Mouse (Mus musculus) gastrocnemius, postnatal 36 days (tissue): ENCODE measurements around the gene Phf10. TPM values are rescaled to one million over a fixed set of nuclear protein-coding genes. Genes with fewer than 3 reads are reported as not detected.
A peak's percentile ranks its signal among the peaks of the same experiment; 100 is the strongest.
"Not testable (repeated sequence)": the region's sequence is repeated elsewhere in the genome, so short reads cannot be mapped to it uniquely, and the experiment has no call there.

Experiments
- DNase-seq, 2 experiments: peaks; one replicate each; pipeline ENCODE4 v3.0.0; 2022
- intact Hi-C: fragments of 180-260 bp; cut with DNase I; formaldehyde crosslinking; loops from one replicate; pipeline ENCODE4 v1.15.1; 2025
- total RNA-seq, 2 experiments: library from RNA; stranded (reverse); gene quantifications; 2 replicates each; pipeline ENCODE4 v1.2.3; 2021

Gene Phf10
- total RNA-seq, 2 experiments from 2014 or later = 43.2 to 46.4 TPM

DNA sequence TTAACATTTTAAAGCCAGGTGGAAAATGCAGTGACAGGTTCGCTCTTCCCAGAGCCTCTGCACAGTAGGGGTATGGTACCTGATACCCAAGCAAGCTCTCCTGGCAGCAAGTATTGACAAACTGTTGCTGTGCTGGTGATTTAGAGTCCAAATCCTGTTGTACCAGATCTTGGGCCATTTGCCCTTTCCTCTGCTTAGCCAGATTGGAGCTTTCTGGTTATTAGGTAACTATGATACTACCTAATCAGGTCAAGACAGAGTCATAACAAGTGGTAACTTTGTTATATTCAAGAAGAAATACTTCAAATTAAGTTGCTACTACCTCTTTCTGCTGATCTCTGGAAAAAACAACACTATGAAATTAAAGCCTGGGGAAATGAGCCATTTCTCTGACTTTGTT is 16.5 kb downstream of the Phf10 start:
- intact Hi-C loops = no loop called here
- DNase-seq = no peak

DNA sequence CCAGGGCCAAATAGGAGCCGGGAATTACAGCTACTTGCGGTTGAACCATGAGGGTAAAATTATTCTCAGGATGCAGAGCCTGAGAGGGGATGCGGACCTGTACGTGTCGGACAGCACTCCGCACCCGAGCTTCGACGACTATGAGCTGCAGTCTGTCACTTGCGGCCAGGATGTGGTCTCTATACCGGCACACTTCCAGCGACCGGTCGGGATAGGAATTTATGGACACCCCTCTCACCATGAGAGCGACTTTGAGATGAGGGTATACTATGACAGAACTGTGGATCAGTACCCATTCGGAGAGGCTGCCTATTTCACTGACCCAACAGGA is 17.4 kb downstream of the Phf10 start:
- DNase-seq = no peak

DNA sequence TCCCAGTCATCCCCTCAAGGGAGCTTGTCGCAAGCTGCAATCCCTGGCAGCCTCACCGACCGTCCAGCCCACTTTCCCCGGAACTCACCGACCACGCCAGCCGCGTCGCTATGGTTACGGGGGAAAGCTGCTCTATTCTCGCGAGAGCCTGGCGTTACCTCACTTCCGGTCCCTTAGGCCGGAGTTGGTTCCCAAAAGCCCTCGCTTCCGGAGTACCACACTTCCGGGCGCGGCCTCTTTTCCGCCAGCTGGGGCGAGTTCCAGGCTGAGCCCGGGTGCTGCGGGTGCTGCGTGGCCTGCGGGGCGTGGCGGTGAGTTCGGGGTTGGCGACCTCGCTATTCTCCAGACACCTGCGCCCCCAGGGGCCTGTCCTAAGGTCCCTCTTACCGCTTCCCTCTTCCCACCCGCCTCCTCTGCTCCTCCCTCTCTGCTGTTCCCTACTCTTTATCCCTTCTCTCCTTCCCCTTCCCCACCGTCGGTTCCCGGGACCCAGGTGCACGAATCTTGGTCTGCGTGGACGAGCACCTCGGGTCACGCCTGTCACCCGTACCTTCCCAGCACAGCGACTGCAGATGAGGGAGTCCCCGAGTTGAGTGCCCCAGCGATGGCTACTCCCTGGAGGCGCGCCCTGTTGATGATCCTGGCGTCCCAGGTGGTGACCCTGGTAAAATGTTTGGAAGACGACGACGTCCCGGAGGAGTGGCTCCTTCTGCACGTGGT is 17.9 kb downstream of the Phf10 start, which contains the start of the genes Wdr27 and 1600012H06Rik:
Gene Wdr27, minus strand, starts transcription at position 150 of the 720 bp plus-strand sequence.
Gene 1600012H06Rik, plus strand, starts transcription at position 176 of the 720 bp plus-strand sequence.
- DNase-seq = peak; percentile 99
- intact Hi-C loops = no loop called here

More for the DNA sequence above, 17.4 kb downstream of the Phf10 start:
- intact Hi-C loops = no loop called here

DNA sequence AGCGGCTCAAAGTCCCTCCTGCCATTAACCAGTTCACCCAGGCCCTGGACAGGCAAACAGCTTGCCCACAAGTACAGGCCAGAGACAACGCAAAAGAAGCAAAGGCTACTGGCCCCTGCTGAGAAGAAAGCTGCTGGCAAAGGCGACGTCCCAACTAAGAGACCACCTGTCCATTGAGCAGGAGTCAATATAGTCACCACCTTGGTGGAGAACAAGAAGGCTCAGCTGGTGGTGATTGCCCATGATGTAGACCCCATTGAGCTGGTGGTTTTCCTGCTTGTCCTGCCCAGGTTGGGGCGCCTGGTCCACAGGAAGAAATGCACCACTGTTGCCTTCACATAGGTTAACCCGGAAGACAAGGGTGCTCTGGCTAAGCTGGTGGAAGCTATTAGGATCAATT is 18.9 kb downstream of the Phf10 start:
- intact Hi-C loops, DNase-seq: not testable (repeated sequence)

DNA sequence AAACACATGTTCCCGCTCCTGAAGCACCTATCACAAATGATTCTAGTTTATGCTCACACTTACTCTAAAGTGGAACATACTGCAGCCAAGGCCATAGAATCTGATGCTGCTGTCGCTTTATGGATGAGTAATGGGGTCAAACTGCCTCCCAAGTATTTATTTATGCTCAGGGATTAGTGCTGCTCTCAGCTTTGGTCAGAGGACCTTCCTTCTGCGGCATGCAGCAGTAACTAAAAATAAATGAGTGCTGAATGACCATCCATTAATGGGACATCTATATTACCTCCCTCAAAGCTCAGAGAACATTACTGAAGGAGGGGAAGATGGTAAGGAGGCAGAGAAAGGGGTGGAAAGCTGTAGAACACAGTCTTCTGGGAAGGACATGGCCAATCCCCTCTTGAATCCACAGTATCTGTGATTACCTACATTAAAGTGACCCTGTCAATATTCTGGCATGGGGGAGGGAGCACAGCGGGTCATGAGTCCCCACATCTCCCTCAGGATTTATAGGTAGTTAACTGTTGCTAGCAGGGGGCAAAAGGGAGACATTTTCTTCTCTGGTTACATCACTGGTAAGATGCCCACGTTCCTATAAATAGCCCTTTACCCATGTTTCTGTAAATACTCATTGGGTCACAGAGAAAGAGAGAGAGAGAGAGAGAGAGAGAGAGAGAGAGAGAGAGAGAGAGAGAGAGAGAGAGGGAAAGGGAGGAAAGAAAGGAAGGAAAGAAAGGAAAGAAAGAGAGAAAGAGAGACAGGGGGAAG is 25.1 kb downstream of the Phf10 start:
- no peak for DNase-seq
- intact Hi-C loops = no loop called here

DNA sequence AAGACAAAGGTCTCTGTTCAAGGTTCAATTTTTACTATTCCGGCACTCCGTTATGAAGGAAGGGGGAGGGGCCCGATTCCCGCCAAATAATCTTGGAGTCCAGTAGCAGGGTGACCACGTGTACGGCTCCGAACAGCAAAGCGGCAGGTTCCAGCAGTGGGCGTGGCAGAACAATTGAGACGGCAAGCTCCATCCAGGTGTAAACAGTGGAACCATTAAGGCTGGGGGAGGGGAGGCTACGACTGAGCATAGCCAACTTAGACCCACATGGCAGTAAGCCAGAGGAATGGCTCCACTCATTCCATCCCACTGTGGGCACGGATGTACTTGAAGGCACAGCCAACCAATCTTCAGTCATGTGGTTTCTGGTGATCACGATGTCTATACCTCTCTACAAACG is 25.8 kb downstream of the Phf10 start:
- DNase-seq, intact Hi-C loops: not testable (repeated sequence)

DNA sequence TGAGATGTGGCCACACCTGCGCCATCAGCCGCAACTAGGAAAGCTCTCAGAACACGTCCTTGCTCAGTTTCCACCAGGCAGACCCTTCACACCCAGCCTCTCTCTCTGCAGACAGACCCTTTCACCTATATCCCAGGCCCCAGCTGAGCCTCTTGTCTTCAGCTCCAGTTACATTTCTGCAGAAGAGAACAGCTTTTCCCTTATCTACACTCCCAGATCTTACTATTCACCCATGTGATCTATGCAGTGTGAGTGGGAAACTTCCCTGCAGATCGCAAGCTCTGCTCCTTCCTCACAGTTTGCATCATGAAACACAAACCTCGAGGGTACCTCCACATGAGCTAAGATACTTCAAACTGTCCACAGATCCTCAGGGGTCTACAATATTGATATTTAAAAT is 29.6 kb downstream of the Phf10 start:
- intact Hi-C loops = no loop called here
- DNase-seq = no peak

DNA sequence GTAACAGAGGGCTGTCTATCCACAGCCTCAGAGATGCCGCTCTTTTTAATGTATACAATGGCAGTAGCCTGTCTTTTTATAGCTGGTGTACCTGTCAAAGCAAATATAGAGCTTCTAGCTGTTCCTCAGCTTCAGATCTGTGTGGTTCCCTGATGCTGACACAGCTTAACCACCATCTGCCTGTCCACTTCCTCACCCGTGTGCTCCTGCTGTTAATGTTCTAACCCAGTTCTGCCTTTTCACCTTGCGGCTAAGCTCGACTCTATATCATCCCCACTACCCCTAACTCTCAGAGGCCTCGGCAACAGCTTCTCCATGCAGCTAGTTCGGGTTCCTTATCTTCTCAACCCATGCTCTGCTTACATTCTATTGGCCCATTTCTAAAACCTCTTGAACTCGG is 30.4 kb downstream of the Phf10 start:
- no peak for DNase-seq
- intact Hi-C loops = no loop called here

DNA sequence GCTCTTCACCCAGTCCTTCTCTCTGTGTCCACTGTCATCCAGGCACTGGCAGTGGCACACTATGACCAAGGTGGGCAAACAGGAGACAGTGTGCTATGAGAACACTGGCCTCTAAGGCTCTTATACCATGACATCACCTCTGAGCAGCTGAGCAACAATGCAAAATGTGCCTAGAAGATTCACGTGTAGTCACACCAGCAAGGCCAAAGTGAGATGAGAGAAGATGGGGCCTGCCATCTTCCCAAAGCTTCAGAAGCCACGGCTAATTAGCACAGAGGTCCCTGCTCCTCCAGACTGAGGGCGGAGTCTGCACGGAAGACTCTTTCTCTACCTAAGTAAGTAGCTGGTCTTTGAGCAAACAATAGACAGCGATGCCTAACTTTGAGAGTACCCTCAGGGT is 32.4 kb downstream of the Phf10 start:
- intact Hi-C loops = no loop called here
- no peak for DNase-seq

DNA sequence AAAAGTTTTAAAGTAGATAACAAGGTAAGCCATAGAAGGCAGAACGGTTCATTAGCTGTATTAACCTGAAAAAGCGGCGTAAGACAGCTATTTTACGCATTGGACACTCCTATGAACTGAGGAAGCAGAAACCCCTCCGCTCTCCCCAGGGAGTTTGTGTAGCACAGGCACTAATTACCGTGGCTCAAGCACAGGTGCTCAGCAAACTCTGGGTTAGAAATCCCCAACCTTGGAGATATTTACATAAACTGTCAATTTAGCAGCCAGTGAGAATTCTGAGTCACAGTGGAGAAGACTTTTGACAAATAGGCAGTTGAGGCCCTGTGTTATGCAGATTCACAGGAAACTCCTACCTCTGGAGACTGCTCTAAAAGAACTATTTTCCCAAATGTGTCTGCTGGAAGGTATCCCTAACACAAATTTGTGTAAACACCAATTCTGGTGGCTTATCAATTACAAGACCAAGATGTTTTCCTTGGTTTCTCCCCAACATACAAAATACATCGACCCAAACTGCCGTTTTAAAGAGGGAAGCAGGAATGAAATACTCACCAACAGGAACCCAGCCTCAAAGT is 33.3 kb downstream of the Phf10 start:
- no peak for DNase-seq
- intact Hi-C loops = no loop called here

DNA sequence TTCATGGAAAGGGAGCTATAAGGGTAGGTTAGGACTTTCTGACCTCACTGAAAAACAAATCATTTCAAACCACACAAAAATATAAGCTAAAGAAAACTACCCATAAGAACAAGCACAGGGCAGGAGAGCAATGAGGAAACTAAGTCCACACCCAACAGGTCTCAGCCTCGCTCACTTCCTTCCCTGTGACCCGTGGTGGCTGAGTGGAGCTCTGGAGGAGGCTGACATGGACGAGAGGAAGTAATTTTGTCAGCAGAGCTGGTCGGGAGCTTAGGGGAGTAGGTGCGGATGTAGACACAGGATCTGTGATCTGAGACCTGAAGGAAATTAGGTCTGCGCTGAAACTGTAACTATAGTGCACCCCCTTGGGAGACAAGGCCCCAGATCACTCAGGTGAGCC is 39.5 kb downstream of the Phf10 start:
- DNase-seq = no peak
- intact Hi-C loops = loop anchor here (5.0 kb wide), 1 partner anchor 694 kb away; no protein-coding TSS in a partner anchor

DNA sequence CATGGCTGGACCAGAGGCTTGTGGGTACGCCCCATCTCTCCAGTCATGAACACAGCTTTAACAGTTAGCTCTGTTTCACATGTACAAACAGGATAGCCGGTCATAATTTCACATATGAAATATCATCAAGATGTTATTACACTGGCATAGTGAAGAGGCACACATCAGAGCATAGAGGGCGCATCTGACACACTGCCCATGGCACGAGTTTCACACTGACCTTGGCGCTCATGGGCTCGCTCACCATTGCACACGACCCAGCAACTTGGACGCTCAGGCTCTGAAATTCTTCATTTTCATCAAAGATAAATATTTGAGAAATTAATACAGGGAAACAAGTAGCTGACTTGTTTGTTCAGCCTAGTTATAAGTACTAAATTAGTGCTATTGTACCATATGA is 43.2 kb downstream of the Phf10 start:
- no peak for DNase-seq
- intact Hi-C loops = no loop called here

DNA sequence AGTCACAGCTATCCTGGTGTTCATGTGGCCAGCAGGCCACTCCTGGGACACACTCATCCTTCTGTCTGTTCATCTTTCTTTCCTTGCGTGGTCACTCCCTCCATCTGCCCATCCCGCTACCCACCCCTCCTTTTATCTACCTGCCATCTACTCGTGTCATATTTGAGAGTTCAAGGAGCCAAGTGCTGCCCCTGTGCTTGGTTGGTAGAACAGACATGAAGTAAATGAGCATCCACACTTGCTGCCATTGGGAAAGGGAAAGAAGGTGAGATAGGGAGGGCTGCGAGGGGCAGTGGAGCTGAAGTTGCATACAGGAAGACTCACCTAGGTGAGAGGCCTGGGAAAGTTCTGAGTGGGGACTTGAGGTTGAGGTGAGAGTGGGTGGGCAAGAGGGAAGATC is 46.7 kb downstream of the Phf10 start:
- DNase-seq = no peak
- intact Hi-C loops = no loop called here

DNA sequence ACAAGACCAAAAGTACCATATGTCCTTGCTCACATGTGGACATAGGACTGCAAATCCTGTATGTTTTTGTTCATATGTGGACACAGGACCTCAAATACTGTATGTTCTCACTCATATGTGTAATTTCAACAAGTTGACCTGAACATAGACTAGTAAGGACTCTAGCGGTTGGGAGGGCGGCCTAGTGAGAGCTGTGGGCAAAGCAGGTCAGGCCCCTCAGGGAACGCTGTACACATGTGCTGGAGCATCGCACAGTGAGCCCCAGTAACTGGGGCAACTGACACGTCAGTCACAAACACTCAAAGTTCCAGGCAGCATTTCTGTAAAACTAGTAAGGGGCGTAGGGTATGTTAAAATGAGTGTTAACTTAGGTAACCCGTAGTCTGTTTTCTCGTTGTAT is 48.1 kb downstream of the Phf10 start:
- intact Hi-C loops = no loop called here

DNA sequence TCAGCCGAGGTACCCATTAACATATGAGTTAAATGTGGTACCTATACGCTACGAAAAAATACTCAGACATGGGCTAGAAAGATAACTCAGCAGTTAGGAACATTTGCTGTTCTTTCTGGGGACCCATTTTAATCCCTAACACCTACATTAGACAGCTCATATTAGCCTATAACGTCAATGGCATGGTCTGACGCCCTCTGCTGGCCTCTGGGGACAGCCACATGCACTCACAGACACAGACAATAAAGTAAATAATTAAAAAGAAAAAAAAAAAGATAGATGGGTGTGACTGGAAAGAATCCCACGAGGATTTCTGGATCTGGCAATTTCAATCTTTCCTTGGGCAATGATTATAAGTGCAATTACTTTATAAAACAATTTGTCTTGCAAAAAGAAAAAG is 48.7 kb downstream of the Phf10 start:
- no peak for DNase-seq
- intact Hi-C loops = no loop called here

More for the DNA sequence above, 48.1 kb downstream of the Phf10 start:
- DNase-seq = no peak

DNA sequence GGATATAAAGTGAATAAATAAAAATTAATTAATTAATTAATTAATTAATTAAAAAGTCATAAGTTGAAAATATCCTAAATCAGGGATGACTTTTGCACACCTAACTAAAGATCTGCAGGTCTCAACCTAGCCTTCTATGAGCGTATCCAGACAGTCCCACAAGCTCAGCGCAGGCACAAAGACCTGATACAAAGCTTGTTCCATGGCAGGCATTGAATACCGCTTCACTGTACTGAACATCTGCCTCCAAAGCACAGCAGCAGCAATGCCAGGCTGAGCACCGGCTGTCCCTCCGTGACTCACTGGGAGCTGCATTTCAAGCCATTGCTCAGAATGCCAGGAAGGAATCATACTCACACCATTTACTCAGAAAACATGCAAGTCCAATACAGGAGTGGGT is 50.3 kb downstream of the Phf10 start:
- DNase-seq = no peak
- intact Hi-C loops = no loop called here

DNA sequence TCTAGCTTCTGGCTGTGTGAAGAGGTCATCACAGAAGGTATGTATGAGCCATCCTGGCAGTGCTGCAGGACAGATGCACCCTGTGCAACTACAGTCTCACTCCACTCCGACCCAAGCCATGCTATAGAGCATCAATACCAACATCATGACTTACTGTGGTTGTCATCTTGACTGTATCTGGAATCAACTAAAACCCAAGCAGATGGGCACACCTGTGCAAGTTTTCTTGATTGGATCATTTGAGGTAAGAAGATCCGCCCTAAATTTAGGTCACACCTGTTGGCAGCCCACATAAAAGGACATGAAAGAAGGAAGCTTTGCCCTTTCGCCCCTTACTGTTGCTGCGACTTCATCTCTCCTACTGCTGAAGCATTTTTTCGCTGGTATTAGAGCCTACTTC is 51.7 kb downstream of the Phf10 start:
- intact Hi-C loops = loop anchor here (5.0 kb wide), 1 partner anchor 687 kb away; no protein-coding TSS in a partner anchor

DNA sequence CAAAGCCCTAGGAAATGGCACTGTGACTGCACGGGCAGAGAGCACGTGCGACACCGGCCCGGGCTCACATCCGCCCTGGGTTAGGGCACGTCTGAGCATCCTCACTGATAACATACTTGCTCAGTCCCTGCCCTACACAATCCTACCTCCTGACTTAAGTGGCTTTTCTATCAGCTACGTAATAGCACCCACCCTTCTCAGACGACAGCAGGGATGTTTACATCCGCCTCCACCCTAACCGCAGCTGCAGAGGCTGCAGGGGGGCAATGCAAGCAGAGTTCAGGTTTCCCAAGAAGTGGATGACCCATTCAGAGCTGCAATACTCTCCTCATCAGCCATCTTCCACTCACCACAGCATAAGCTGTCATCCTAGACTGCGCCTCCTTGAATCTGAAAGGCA is 53.9 kb downstream of the Phf10 start:
- intact Hi-C loops = loop anchor here (5.0 kb wide), 1 partner anchor 685 kb away; no protein-coding TSS in a partner anchor
- DNase-seq = no peak

More for the DNA sequence above, 51.7 kb downstream of the Phf10 start:
- no peak for DNase-seq

DNA sequence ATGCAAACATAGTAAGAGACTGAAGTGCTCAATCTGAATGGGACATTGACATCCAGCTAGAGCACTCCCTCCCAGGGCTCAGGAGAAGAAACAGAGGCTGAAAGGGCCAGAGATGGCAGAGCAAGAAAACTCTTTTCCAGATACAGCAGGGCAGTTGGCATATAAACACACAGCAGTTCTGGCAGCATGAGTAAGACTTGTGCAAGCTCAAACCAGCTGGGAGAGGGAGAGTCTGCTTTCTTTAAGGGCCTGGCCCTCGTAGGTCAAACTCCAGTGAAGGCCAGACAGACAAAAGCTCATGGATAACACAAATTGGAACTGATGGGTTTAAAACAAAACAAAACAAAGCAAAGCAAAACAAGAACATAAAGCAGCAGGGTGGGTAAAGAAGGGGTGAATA is 54.5 kb downstream of the Phf10 start:
- intact Hi-C loops = loop anchor here (5.0 kb wide), 1 partner anchor 684 kb away; no protein-coding TSS in a partner anchor

DNA sequence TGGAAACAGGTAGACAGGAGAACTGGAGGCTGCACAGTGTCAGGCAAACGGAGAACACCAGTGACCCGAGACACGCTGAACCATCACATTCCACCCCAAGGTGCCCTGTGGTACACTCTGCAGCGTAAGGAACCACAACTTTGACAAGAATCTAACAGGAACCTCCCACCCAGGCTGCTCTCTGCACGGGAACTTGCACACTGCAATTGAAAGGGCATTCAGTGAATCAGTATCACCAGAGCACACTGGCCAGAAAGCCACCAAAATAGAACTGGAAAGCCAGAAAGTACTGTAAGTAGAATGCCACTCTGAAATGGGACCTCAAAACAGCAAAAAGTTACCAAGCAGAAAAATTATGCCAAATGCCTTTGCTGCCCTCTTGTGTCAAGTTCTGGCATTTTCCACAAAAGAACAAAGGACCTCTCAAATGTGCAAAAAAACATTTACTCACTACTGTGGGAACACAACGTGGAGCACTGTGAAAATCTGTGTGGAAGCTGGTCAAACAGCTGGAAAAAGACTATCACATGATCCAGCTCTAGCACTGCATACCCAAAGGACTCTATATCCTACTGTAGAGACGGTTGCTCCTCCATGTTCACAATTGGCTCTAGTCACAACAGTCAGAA is 56.3 kb downstream of the Phf10 start:
- intact Hi-C loops = loop anchor here (1.0 to 5.0 kb wide), 4 partner anchors 358 to 682 kb away; no protein-coding TSS in a partner anchor
- DNase-seq = peak in 1 of 2 experiments; percentile 61

More for the DNA sequence above, 54.5 kb downstream of the Phf10 start:
- no peak for DNase-seq

DNA sequence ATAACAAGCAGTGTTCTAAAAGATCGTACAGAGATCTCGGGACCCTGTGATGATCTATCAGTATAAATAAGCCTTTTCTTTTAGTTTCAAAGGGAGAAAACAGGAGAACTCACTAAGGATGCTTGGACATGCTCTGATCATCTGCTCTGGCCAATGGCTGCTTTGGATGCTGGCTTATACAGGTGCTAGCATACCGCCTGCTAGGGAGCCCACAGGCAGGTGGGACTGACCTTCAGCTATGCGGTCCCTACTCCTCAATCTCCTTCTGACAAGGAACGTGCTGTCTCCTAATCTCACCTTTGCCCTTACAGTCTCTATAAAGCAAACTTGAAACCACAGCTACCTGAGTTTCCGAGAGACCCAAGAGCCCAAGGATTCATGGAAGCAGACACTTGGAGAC is 56.9 kb downstream of the Phf10 start:
- no peak for DNase-seq
- intact Hi-C loops = loop anchor here (1.0 to 5.0 kb wide), 3 partner anchors 357 to 617 kb away; no protein-coding TSS in a partner anchor
